Mouse (Mus musculus) ES-E14 (cell line): Measurements from ENCODE around the gene Gbx1. TPM values are rescaled to one million over a fixed set of nuclear protein-coding genes. Genes with fewer than 3 reads are reported as not detected.

Experiments
- DNase-seq: peaks from one replicate; pipeline ENCODE4 v3.0.0-alpha.2; 2013; ENCODE audit warnings: low read depth, low spot score
- H3K27ac ChIP-seq: 2 replicates; pipeline ENCODE4 v1.5.1; 2012; ENCODE audit warnings: low read depth, mild to moderate bottlenecking, low read length, moderate library complexity, mixed read lengths; ENCODE audit not compliant: poor library complexity, insufficient read depth, severe bottlenecking
- H3K36me3 ChIP-seq: 2 replicates; pipeline ENCODE4 v1.6.1; 2012; ENCODE audit warnings: mild to moderate bottlenecking, low read length, moderate library complexity, mixed read lengths; ENCODE audit not compliant: control insufficient read depth, poor library complexity, insufficient read depth, severe bottlenecking
- H3K4me1 ChIP-seq, 2 experiments: fragments of 150-350 bp in 1 of 2; sonication (generic) in 1 of 2; 2 replicates each; pipeline ENCODE4 v1.6.1; 2012; ENCODE audit warnings: low read length in 2 of 2, mild to moderate bottlenecking in 1 of 2, mixed read lengths in 1 of 2; ENCODE audit not compliant: control insufficient read depth in 2 of 2, insufficient read depth in 2 of 2, poor library complexity in 1 of 2
- H3K4me3 ChIP-seq, 2 experiments: fragments of 150-350 bp in 1 of 2; sonication (generic) in 1 of 2; 2 replicates each; pipeline ENCODE4 v1.5.1; 2012; ENCODE audit warnings: low read length in 2 of 2, low read depth in 1 of 2, mild to moderate bottlenecking in 1 of 2, mixed read lengths in 1 of 2; ENCODE audit not compliant: insufficient read depth in 1 of 2, poor library complexity in 1 of 2, severe bottlenecking in 1 of 2
- H3K9ac ChIP-seq: 2 replicates; pipeline ENCODE4 v1.6.1; 2012; ENCODE audit warnings: low read depth, mild to moderate bottlenecking, low read length, mixed read lengths; ENCODE audit not compliant: poor library complexity, insufficient read depth, severe bottlenecking
- H3K9me3 ChIP-seq: fragments of 150-350 bp; sonication (generic); 2 replicates; pipeline ENCODE4 v1.6.1; 2012; ENCODE audit warnings: low read depth, mild to moderate bottlenecking, low read length; ENCODE audit not compliant: control insufficient read depth, insufficient read depth
- CHD2 ChIP-seq: IDR thresholded peaks from 2 replicates; pipeline ENCODE4 v1.6.1; 2014; ENCODE audit warnings: mild to moderate bottlenecking, low read depth, low read length, inconsistent platforms
- HCFC1 ChIP-seq: IDR thresholded peaks from 2 replicates; pipeline ENCODE4 v1.6.1; 2012; ENCODE audit warnings: low read length, inconsistent platforms, borderline replicate concordance; ENCODE audit not compliant: insufficient read depth
- MAFK ChIP-seq: IDR thresholded peaks from 2 replicates; pipeline ENCODE4 v1.6.1; 2014; ENCODE audit warnings: mild to moderate bottlenecking, low read depth, low read length, inconsistent platforms; ENCODE audit not compliant: insufficient read depth
- ZC3H11A ChIP-seq: IDR thresholded peaks from 2 replicates; pipeline ENCODE4 v1.6.1; 2012; ENCODE audit warnings: low read depth, mild to moderate bottlenecking, inconsistent platforms, low read length, borderline replicate concordance
- ZNF384 ChIP-seq: IDR thresholded peaks from 2 replicates; pipeline ENCODE4 v1.6.1; 2012; ENCODE audit warnings: low read depth, low read length, inconsistent platforms
- in situ Hi-C, 2 experiments: fragments of 600-800 bp; cut with MboI; formaldehyde crosslinking; loops; one replicate each; pipeline ENCODE4 v1.15.1; 2025; ENCODE audit warnings: low sequenced_read_pairs in 2 of 2, inconsistent platforms in 1 of 2; ENCODE audit not compliant: unreplicated experiment in 2 of 2
- total RNA-seq: library from RNA; depleted of rRNA; stranded (reverse); fragments of 300-350 nt; gene quantifications from 2 replicates; pipeline ENCODE4 v1.2.3, GENCODE M21; 2012

Gene Gbx1
- total RNA-seq, 1 experiment, result 0.40 TPM

DNA sequence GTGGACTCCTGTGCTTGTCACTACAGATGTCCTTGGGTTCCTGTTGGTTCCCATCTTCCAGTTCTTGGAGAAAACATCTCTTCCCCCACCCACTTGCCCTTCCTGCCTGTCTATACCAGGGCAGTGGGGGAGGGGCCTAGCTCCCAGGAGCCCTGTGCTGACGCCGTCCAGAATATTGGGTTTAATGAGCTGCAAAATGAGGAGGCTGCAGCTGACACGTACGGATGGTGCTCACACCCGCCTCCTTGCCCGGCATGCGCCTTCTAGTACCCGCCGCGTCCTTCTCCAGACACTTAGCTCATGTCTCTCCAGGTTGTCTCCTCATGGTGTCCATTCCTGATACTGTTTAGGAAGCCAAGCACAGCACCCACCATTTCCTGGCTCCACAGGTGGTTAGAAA, 27.9 kb downstream of the Gbx1 start:
- Histone ChIP-seq H3K36me3 (peaks cover 32% of the 10 kb centered on the region), H3K4me1 (peaks cover 0 to 2% of the 10 kb centered on the region in 2 experiments; a peak in 1 of 4 replicates), H3K4me3 (no peak overlapping the region)

GRCm38 (mm10) chr5:24497526-24497925, 29.5 kb downstream of the Gbx1 start:
- Histone ChIP-seq H3K9ac (no peak overlapping the region), H3K27ac (no peak overlapping the region), H3K9me3 (no peaks in the 10 kb centered on the region), H3K4me3 (no peak overlapping the region), H3K4me1 (peaks cover 0 to 2% of the 10 kb centered on the region in 2 experiments; a peak in 1 of 4 replicates), H3K36me3 (peaks cover 39% of the 10 kb centered on the region)
- no peak for DNase-seq
- in situ Hi-C loops, result no loop called here
- TF ChIP-seq CHD2 (no peak), HCFC1 (no peak)

More for the DNA sequence above, 27.9 kb downstream of the Gbx1 start:
- Histone ChIP-seq H3K27ac (no peak overlapping the region), H3K9me3 (no peaks in the 10 kb centered on the region; the same call in 1 of the 2 replicates), H3K9ac (no peak overlapping the region)
- TF ChIP-seq ZC3H11A (no peak), CHD2 (no peak), MAFK (no peak), ZNF384 (no peak), HCFC1 (no peak)
- DNase-seq, result no peak
- in situ Hi-C loops, result no loop called here

DNA sequence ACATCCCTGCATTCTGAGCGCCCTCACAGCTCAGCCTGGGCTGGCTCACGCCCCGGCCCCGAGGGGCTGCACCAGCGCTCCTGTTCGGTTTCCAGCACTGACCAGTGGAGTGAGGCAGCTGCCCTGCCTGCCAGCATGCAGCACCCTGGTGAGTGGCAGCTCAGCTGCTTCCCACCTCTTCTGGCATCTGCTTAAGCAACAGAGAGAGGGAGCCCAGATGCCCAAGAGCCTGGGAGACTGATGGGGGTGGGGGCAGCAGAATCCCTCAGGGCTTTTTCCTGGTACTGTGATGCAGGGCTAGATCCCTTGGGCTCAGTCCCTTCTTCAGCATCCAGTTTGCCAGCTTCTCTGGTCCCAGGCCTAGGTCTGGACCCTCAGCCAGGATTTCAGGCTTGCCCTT, 30.2 kb downstream of the Gbx1 start:
- Histone ChIP-seq H3K4me1 (peaks cover 0 to 2% of the 10 kb centered on the region in 2 experiments; a peak in 1 of 4 replicates), H3K36me3 (peaks cover 34% of the 10 kb centered on the region), H3K4me3 (no peak overlapping the region), H3K27ac (no peak overlapping the region), H3K9ac (no peak overlapping the region), H3K9me3 (no peaks in the 10 kb centered on the region)
- TF ChIP-seq MAFK (no peak), ZC3H11A (no peak), CHD2 (no peak), ZNF384 (no peak), HCFC1 (no peak)
- no peak for DNase-seq
- in situ Hi-C loops, result no loop called here

- no peak overlapping the region for H3K27ac ChIP-seq
- no peak for DNase-seq
- peaks cover 24% of the 10 kb centered on the region for H3K36me3 ChIP-seq
- H3K4me1 ChIP-seq, result peaks cover 0 to 2% of the 10 kb centered on the region in 2 experiments; a peak in 1 of 4 replicates
- in situ Hi-C loops, result no loop called here
- H3K4me3 ChIP-seq, result no peak overlapping the region
- H3K9me3 ChIP-seq, result no peaks in the 10 kb centered on the region
- no peak for TF ChIP-seq ZC3H11A
- no peak for TF ChIP-seq ZNF384
- TF ChIP-seq MAFK, result no peak
- no peak overlapping the region for H3K9ac ChIP-seq
Observed at GRCm38 (mm10) chr5:24495019-24495418, 32.0 kb downstream of the Gbx1 start.

DNA sequence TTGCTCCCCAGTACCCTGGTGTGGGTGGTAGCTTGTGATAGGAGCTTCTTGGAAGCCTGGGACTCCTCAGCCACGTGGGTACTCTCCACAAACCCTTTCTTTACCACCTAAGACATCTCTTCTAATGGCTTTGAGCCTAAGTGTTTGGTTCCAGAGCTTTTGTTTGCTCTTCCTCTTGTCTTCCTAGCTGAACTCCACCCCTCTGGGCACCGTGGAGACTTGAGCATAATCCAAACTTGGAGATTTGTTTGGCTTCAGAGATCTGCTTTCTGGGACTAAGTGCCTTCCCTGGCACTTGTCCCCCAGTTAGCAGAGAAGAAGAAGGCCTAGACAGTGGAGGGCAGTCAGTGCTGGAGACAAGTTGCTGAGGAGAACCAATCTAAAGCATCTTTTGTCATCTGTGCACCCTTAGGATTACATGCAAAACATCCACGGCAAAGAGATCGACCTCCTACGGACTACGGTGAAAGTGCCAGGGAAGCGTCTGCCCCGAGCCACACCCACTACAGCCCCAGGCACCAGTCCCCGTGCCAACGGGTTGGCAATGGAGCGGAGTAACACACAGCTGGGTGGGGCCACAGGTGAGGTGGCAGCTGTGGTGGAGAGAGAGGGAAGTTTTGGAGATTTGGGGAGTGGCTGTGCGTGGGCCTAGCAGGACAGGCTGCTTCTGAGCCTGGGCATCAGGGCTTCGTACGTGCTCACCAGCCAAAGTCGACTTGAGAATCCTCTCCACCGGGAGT, 34.3 kb downstream of the Gbx1 start:
- Histone ChIP-seq H3K9me3 (no peaks in the 10 kb centered on the region), H3K27ac (no peak overlapping the region), H3K4me1 (no peaks in the 10 kb centered on the region; a peak in 1 of 4 replicates), H3K36me3 (peaks cover 26% of the 10 kb centered on the region), H3K9ac (no peak overlapping the region), H3K4me3 (no peak overlapping the region)
- no peak for DNase-seq
- in situ Hi-C loops, result no loop called here
- TF ChIP-seq MAFK, result no peak
- TF ChIP-seq ZNF384, result no peak
- no peak for TF ChIP-seq ZC3H11A
- TF ChIP-seq CHD2, result no peak
- TF ChIP-seq HCFC1, result no peak
